Mouse (Mus musculus): ENCODE data around the gene Gm21190. TPM values are rescaled to one million over a fixed set of nuclear protein-coding genes. Genes with fewer than 3 reads are reported as not detected.
"Not testable (repeated sequence)": the region's sequence is repeated elsewhere in the genome, so short reads cannot be mapped to it uniquely, and the experiment has no call there.

Gene Gm21190
- polyA plus RNA-seq, 1 experiment from 2014 or later: not detected

DNA sequence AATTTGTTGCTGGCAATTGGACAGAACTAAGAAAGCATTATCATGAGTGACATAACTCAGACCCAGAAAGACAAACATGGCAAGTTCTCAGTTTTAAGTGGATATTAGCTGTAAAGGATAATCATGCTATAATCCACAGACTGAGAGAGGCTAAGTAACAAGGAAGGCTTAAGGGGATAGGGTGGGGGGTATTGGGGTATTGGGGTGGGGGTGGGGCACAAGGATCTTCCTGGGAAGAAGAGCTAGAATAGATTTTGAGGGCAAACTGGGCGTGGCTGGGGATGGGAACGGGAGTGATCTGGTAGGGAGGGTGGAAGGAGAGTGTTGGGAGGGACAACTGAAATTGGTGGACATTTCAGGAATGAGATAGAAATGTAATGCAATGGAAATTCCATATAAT lies 7.0 kb downstream of the Gm21190 start:
- ATAC-seq (ENCODE audit: insufficient read depth, low FRiP score); H3K27ac ChIP-seq (ENCODE audit: low read length); H3K9me3 ChIP-seq (replicated peaks; ENCODE audit: control insufficient read depth, low read length); H3K4me1 ChIP-seq (ENCODE audit: control insufficient read depth, insufficient read depth, low read length); H3K27me3 ChIP-seq (ENCODE audit: control insufficient read depth, insufficient read depth, low read length); H3K4me2 ChIP-seq (ENCODE audit: low read depth, low read length); H3K36me3 ChIP-seq (ENCODE audit: control insufficient read depth, insufficient read depth, low read length); H3K9ac ChIP-seq (ENCODE audit: low read length); H3K4me3 ChIP-seq (replicated peaks; ENCODE audit: low read length): not testable (repeated sequence)
- WGBS: 40% methylated on average over 2 of the region's 2 CpGs

DNA sequence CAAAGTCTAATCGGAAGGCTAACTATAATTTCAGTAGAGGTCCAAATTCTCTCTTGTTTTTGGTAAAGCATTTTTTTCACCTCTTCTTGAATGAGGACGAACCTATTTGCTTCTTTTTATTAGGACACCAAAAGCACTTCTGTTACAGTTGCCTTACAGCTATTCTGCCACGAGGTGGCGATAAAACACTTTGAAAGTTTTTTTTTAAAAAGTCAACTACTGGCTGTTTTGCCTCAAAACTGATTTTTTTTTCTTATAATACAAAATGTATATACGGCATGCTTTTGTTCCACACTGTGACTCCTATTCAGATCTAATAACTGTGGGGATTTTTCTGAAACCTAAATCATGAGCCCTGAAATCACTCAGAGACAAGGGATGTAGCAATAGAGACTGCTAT lies 8.6 kb downstream of the Gm21190 start:
- 18% methylated on average over 5 of the region's 5 CpGs for WGBS
- H3K4me1 ChIP-seq (ENCODE audit: control insufficient read depth, insufficient read depth, low read length); H3K4me2 ChIP-seq (ENCODE audit: low read depth, low read length); H3K27me3 ChIP-seq (ENCODE audit: control insufficient read depth, insufficient read depth, low read length); H3K9ac ChIP-seq (ENCODE audit: low read length); H3K9me3 ChIP-seq (replicated peaks; ENCODE audit: control insufficient read depth, low read length); H3K36me3 ChIP-seq (ENCODE audit: control insufficient read depth, insufficient read depth, low read length); H3K27ac ChIP-seq (ENCODE audit: low read length); H3K4me3 ChIP-seq (replicated peaks; ENCODE audit: low read length); ATAC-seq (ENCODE audit: insufficient read depth, low FRiP score): not testable (repeated sequence)

- WGBS: 63% methylated on average over 2 of the region's 2 CpGs
- not testable (repeated sequence) for H3K9ac ChIP-seq (ENCODE audit: low read length); H3K27me3 ChIP-seq (ENCODE audit: control insufficient read depth, insufficient read depth, low read length); H3K4me2 ChIP-seq (ENCODE audit: low read depth, low read length); H3K9me3 ChIP-seq (replicated peaks; ENCODE audit: control insufficient read depth, low read length); H3K36me3 ChIP-seq (ENCODE audit: control insufficient read depth, insufficient read depth, low read length); H3K27ac ChIP-seq (ENCODE audit: low read length); H3K4me3 ChIP-seq (replicated peaks; ENCODE audit: low read length); ATAC-seq (ENCODE audit: insufficient read depth, low FRiP score); H3K4me1 ChIP-seq (ENCODE audit: control insufficient read depth, insufficient read depth, low read length)
These were observed 11.9 kb downstream of the Gm21190 start for GRCm38 (mm10) chr5:15517150-15517549.

DNA sequence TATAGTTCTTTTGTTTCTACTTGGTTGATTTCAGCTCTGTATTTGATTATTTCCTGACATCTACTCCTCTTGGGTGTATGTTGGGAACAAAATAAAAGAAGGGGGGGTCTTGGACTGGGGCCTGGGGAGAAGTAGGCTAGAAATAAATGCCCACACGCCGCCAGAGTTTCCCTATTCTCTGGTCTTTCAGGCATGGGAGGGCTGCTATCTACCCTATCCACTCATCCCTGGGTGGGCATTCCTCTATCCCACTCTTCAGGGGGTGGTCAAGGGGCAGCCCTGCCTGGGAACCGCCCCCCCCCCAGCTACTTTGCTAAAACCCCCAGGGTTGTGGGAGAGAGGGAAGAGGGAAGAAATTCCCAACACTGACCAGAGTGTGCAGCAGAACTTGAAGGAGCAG lies 16.8 kb downstream of the Gm21190 start:
- H3K4me3 ChIP-seq (replicated peaks; ENCODE audit: low read length); H3K4me2 ChIP-seq (ENCODE audit: low read depth, low read length); H3K4me1 ChIP-seq (ENCODE audit: control insufficient read depth, insufficient read depth, low read length); H3K9me3 ChIP-seq (replicated peaks; ENCODE audit: control insufficient read depth, low read length); H3K27ac ChIP-seq (ENCODE audit: low read length); H3K9ac ChIP-seq (ENCODE audit: low read length); H3K27me3 ChIP-seq (ENCODE audit: control insufficient read depth, insufficient read depth, low read length); H3K36me3 ChIP-seq (ENCODE audit: control insufficient read depth, insufficient read depth, low read length): not testable (repeated sequence)
- 0 out of 2 replicates have a peak, but pooled peaks have one; percentile 64 for ATAC-seq (ENCODE audit: insufficient read depth, low FRiP score)
- 66% methylated on average over 3 of the region's 3 CpGs for WGBS

- WGBS: 84% methylated on average over 1 of the region's 1 CpGs
- H3K9ac ChIP-seq (ENCODE audit: low read length); H3K27ac ChIP-seq (ENCODE audit: low read length); ATAC-seq (ENCODE audit: insufficient read depth, low FRiP score); H3K9me3 ChIP-seq (replicated peaks; ENCODE audit: control insufficient read depth, low read length); H3K36me3 ChIP-seq (ENCODE audit: control insufficient read depth, insufficient read depth, low read length); H3K4me3 ChIP-seq (replicated peaks; ENCODE audit: low read length); H3K4me1 ChIP-seq (ENCODE audit: control insufficient read depth, insufficient read depth, low read length); H3K27me3 ChIP-seq (ENCODE audit: control insufficient read depth, insufficient read depth, low read length); H3K4me2 ChIP-seq (ENCODE audit: low read depth, low read length): not testable (repeated sequence)
These were observed 19.1 kb downstream of the Gm21190 start for GRCm38 (mm10) chr5:15509911-15510310.

DNA sequence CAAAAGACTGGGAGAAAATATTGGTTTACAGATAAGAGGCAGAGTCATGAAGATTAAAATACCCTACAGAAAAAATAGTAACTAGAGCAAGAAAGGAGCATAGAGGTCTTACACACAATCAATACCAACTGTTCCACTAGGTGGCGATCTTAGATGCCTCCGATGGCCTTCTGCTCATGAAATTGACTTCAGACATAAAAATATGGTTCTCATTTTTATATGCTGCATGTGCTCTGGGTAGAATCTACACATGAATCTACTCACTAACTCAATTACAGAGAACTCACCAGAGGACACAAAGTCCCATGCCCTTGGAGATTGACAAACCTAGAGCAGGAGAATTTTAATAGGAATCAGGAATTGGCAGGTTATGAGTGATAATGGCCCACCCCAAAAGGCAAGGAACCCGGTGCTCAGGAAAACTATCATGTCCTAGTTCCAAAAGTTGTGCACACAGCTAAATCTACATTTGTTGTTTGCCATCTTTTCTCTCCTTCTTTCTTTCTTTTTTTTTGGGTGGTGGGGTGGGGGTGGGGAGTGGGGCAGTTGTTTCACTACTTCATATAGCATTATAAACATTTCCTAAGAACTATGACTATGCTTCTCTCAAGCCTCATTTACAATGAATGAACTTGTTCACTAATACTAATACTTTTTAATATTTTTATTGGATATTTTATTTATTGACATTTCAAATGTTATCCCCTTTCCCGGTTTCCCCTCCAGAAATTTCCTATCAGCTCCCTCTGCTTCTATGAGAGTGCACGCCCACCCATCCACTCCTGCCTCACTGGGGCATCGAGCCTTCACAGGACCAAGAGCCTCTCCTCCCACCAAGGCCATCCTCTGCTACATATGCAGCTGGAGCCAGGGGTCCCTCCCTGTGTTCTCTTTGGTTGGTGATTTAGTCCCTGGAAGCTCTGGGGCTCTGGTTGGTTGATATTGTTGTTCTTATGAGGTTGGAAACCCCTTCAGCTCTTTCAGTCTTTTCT lies 20.3 kb downstream of the Gm21190 start:
- H3K9me3 ChIP-seq (replicated peaks; ENCODE audit: control insufficient read depth, low read length); H3K27ac ChIP-seq (ENCODE audit: low read length); H3K4me1 ChIP-seq (ENCODE audit: control insufficient read depth, insufficient read depth, low read length); H3K4me3 ChIP-seq (replicated peaks; ENCODE audit: low read length); ATAC-seq (ENCODE audit: insufficient read depth, low FRiP score); H3K27me3 ChIP-seq (ENCODE audit: control insufficient read depth, insufficient read depth, low read length); H3K4me2 ChIP-seq (ENCODE audit: low read depth, low read length); H3K36me3 ChIP-seq (ENCODE audit: control insufficient read depth, insufficient read depth, low read length); H3K9ac ChIP-seq (ENCODE audit: low read length): not testable (repeated sequence)
- WGBS: 59% methylated on average over 6 of the region's 6 CpGs

DNA sequence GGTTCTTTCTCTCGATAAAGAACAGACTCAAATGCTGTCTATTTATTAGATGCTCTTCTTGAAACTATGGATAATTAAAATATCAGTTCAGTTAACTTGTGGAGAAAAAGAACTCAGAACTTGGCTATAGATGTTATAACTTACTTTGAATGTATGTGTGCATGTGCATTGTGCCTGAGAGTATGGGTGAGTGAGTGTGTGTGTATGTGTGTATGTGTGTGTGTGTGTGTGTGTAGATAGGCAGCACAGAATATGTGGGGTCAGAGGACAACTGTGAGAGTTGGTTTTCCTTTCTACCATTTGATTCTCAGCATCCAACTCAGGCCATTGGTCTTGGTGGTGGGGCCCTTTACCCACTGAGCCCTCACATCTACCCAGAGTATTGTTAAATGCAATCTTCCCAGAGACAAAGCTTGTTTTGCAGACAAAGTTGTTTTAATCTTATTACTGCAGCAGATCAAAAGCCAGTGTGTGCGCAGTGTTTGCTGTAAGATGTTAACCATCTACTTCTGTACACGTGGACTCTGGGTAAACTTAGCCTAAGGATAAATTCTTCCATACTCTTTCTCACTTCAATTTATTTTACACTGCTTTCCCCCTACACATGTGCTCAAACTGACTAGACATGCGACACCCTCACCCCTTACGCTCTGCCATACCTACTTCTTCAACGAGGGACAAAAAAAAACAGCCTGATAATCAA lies 21.1 kb downstream of the Gm21190 start:
- H3K9ac ChIP-seq (ENCODE audit: low read length); H3K27me3 ChIP-seq (ENCODE audit: control insufficient read depth, insufficient read depth, low read length); H3K4me3 ChIP-seq (replicated peaks; ENCODE audit: low read length); H3K4me1 ChIP-seq (ENCODE audit: control insufficient read depth, insufficient read depth, low read length); H3K27ac ChIP-seq (ENCODE audit: low read length); H3K36me3 ChIP-seq (ENCODE audit: control insufficient read depth, insufficient read depth, low read length); H3K9me3 ChIP-seq (replicated peaks; ENCODE audit: control insufficient read depth, low read length); H3K4me2 ChIP-seq (ENCODE audit: low read depth, low read length): not testable (repeated sequence)
- WGBS: 61% methylated on average over 6 of the region's 6 CpGs
- peak; percentile 70; the same call in 1 of the 2 replicates for ATAC-seq (ENCODE audit: insufficient read depth, low FRiP score)

DNA sequence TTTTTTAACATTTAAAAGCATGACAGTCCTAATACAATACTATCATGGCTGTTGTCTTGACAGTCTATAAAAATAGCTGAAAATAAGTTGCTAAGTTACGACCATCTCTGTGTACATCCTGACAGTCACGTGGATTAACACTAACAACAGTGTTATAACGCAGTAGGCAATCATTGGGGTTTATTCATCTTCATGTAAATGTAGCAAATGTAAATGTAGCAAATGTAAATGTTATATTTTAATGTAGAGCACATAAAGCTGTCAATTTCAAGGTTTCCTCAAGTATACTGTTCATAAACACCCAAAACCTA lies 21.8 kb downstream of the Gm21190 start:
- H3K4me3 ChIP-seq (replicated peaks; ENCODE audit: low read length): no peak overlapping the region
- WGBS: 64% methylated on average over 3 of the region's 3 CpGs
- no peak for ATAC-seq (ENCODE audit: insufficient read depth, low FRiP score)
- no peak overlapping the region for H3K4me2 ChIP-seq (ENCODE audit: low read depth, low read length)
- H3K27me3 ChIP-seq (ENCODE audit: control insufficient read depth, insufficient read depth, low read length): no peaks in the 10 kb centered on the region
- H3K9ac ChIP-seq (ENCODE audit: low read length): no peak overlapping the region
- no peaks in the 10 kb centered on the region for H3K36me3 ChIP-seq (ENCODE audit: control insufficient read depth, insufficient read depth, low read length)
- H3K4me1 ChIP-seq (ENCODE audit: control insufficient read depth, insufficient read depth, low read length): no peaks in the 10 kb centered on the region
- no peaks in the 10 kb centered on the region; the same call in 1 of the 2 replicates for H3K9me3 ChIP-seq (replicated peaks; ENCODE audit: control insufficient read depth, low read length)
- H3K27ac ChIP-seq (ENCODE audit: low read length): no peak overlapping the region

GRCm38 (mm10) chr5:15506575-15507308 lies 22.3 kb downstream of the Gm21190 start:
- H3K4me1 ChIP-seq (ENCODE audit: control insufficient read depth, insufficient read depth, low read length): no peaks in the 10 kb centered on the region
- H3K4me3 ChIP-seq (replicated peaks; ENCODE audit: low read length): peak overlapping the region; percentile 18
- H3K36me3 ChIP-seq (ENCODE audit: control insufficient read depth, insufficient read depth, low read length): no peaks in the 10 kb centered on the region
- ATAC-seq (ENCODE audit: insufficient read depth, low FRiP score): peak; percentile 82; the same call in 1 of the 2 replicates
- WGBS: 44% methylated on average over 16 of the region's 16 CpGs
- no peaks in the 10 kb centered on the region for H3K27me3 ChIP-seq (ENCODE audit: control insufficient read depth, insufficient read depth, low read length)
- H3K4me2 ChIP-seq (ENCODE audit: low read depth, low read length): peak overlapping the region; percentile 19; the same call in 1 of the 2 replicates
- H3K9me3 ChIP-seq (replicated peaks; ENCODE audit: control insufficient read depth, low read length): no peaks in the 10 kb centered on the region; the same call in 1 of the 2 replicates
- no peak overlapping the region for H3K27ac ChIP-seq (ENCODE audit: low read length)
- no peak overlapping the region for H3K9ac ChIP-seq (ENCODE audit: low read length)
